Mouse (Mus musculus): ENCODE measurements around the gene Nr2f1. TPM values are rescaled to one million over a fixed set of nuclear protein-coding genes. Genes with fewer than 3 reads are reported as not detected.

Nr2f1 gene
- total and polyA plus RNA-seq, 3 experiments = not detected

GRCm38 (mm10) chr13:78178771-78179170, 20.8 kb downstream of the Nr2f1 start:
- Histone ChIP-seq H3K27me3 (replicated peaks) (no peaks in the 10 kb centered on the region), H3K79me2 (replicated peaks; ENCODE audit: control insufficient read depth, extremely low read depth, insufficient read depth, poor library complexity, severe bottlenecking) (no peaks in the 10 kb centered on the region), H3K4me1 (ENCODE audit: control insufficient read depth in 1 of 2, insufficient read depth in 2 of 2) (no peaks in the 10 kb centered on the region), H3K4me3 (replicated peaks in 1 of 3; ENCODE audit: low read depth in 2 of 3, low read length in 2 of 3, poor library complexity in 1 of 3) (no peak overlapping the region), H3K27ac (ENCODE audit: insufficient read depth, low read depth) (no peak overlapping the region), H3K36me3 (replicated peaks in 1 of 2; ENCODE audit: control insufficient read depth in 1 of 2, insufficient read depth in 1 of 2, low read length in 1 of 2) (no peaks in the 10 kb centered on the region), H3K4me2 (ENCODE audit: insufficient read depth, low read depth, poor library complexity, severe bottlenecking) (no peak overlapping the region), H3K9me3 (replicated peaks; ENCODE audit: low read length) (no peaks in the 10 kb centered on the region), H3K9ac (ENCODE audit: insufficient read depth, low read depth) (no peak overlapping the region)
- dilution Hi-C loops (cut with MboI; ENCODE audit: extremely low pct_ligation_motif_present, extremely low pct_unique_long_range_greater_than_20kb, low sequenced_read_pairs) (no loop called here), in situ Hi-C loops (cut with MboI; ENCODE audit: low pct_ligation_motif_present, low pct_unique_long_range_greater_than_20kb, low sequenced_read_pairs) (loop anchor here (25.0 kb wide), 2 partner anchors 191 to 1216 kb away; no protein-coding TSS in a partner anchor)
- TF ChIP-seq ETS1 (conservative IDR thresholded peaks at IDR 0.05; ENCODE audit: low read depth, low read length) (no peak), MAX (IDR thresholded peaks at IDR 0.05; ENCODE audit: low read length) (no peak)
- DNase-seq (ENCODE audit: extremely low read depth) = no peak

- H3K27me3 ChIP-seq (replicated peaks) = no peaks in the 10 kb centered on the region
- dilution Hi-C loops (cut with MboI; ENCODE audit: extremely low pct_ligation_motif_present, extremely low pct_unique_long_range_greater_than_20kb, low sequenced_read_pairs) = no loop called here
- TF ChIP-seq GABPA (IDR thresholded peaks at IDR 0.05; ENCODE audit: insufficient replicate concordance, low read depth, low read length) (no peak), CTCF (conservative IDR thresholded peaks at IDR 0.05 in 1 of 2, IDR thresholded peaks at IDR 0.05 in 1 of 2; ENCODE audit: low read depth in 2 of 2, low read length in 2 of 2) (no peak), TBP (conservative IDR thresholded peaks at IDR 0.05; ENCODE audit: low read depth, low read length) (no peak), EP300 (IDR thresholded peaks at IDR 0.05; ENCODE audit: low read length) (no peak), MAX (IDR thresholded peaks at IDR 0.05; ENCODE audit: low read length) (no peak), NELFE (IDR thresholded peaks at IDR 0.05; ENCODE audit: low read depth, low read length) (no peak), ETS1 (conservative IDR thresholded peaks at IDR 0.05; ENCODE audit: low read depth, low read length) (no peak), RCOR1 (conservative IDR thresholded peaks at IDR 0.05; ENCODE audit: low read depth, low read length) (no peak), CHD1 (IDR thresholded peaks at IDR 0.05; ENCODE audit: low read depth, low read length) (no peak), MEF2A (IDR thresholded peaks at IDR 0.05; ENCODE audit: borderline replicate concordance, low read depth, low read length) (no peak), JUND (conservative IDR thresholded peaks at IDR 0.05; ENCODE audit: low read depth, low read length) (no peak), CHD2 (IDR thresholded peaks at IDR 0.05; ENCODE audit: low read length) (no peak), SMC3 (IDR thresholded peaks at IDR 0.05; ENCODE audit: low read depth, low read length) (no peak), JUN (IDR thresholded peaks at IDR 0.05; ENCODE audit: insufficient read depth, low read depth, low read length) (no peak), IRF4 (IDR thresholded peaks at IDR 0.05; ENCODE audit: low read depth, low read length) (no peak), HCFC1 (IDR thresholded peaks at IDR 0.05; ENCODE audit: low read depth, low read length) (no peak), MXI1 (IDR thresholded peaks at IDR 0.05; ENCODE audit: low read depth, low read length) (no peak), USF1 (IDR thresholded peaks at IDR 0.05; ENCODE audit: low read depth, low read length) (no peak), KAT2A (IDR thresholded peaks at IDR 0.05; ENCODE audit: insufficient replicate concordance, low read length) (no peak)
These were observed 21.5 kb downstream of the Nr2f1 start for GRCm38 (mm10) chr13:78178021-78178420.

More at GRCm38 (mm10) chr13:78178021-78178420, 21.5 kb downstream of the Nr2f1 start:
- H3K27ac ChIP-seq (ENCODE audit: insufficient read depth, low read depth) = no peak overlapping the region
- no peaks in the 10 kb centered on the region for H3K36me3 ChIP-seq (replicated peaks in 1 of 2; ENCODE audit: control insufficient read depth in 1 of 2, insufficient read depth in 1 of 2, low read length in 1 of 2)
- no peak for DNase-seq (ENCODE audit: extremely low read depth)
- no peaks in the 10 kb centered on the region for H3K9me3 ChIP-seq (replicated peaks; ENCODE audit: low read length)
- H3K4me3 ChIP-seq (replicated peaks in 1 of 3; ENCODE audit: low read depth in 2 of 3, low read length in 2 of 3, poor library complexity in 1 of 3) = no peak overlapping the region
- in situ Hi-C loops (cut with MboI; ENCODE audit: low pct_ligation_motif_present, low pct_unique_long_range_greater_than_20kb, low sequenced_read_pairs) = loop anchor here (25.0 kb wide), 2 partner anchors 191 to 1216 kb away; no protein-coding TSS in a partner anchor
- H3K79me2 ChIP-seq (replicated peaks; ENCODE audit: control insufficient read depth, extremely low read depth, insufficient read depth, poor library complexity, severe bottlenecking) = no peaks in the 10 kb centered on the region
- no peaks in the 10 kb centered on the region for H3K4me1 ChIP-seq (ENCODE audit: control insufficient read depth in 1 of 2, insufficient read depth in 2 of 2)
- no peak overlapping the region for H3K9ac ChIP-seq (ENCODE audit: insufficient read depth, low read depth)
- no peak overlapping the region for H3K4me2 ChIP-seq (ENCODE audit: insufficient read depth, low read depth, poor library complexity, severe bottlenecking)

Measured in CH12.LX (cell line).